Mouse (Mus musculus) right cerebral cortex, postnatal 36 days (tissue): ENCODE data around the gene Spsb1.

Experiments
- DNase-seq, 2 experiments: peaks; one replicate each; pipeline ENCODE4 v3.0.0; 2022; ENCODE audit warnings: low spot score in 2 of 2, mixed read lengths in 1 of 2

The Spsb1 gene

GRCm38 (mm10) chr4:149954893-149955439 lies at the start of gene Spsb1:
Spsb1 (minus strand) TSS chr4:149955043.
- DNase-seq = peak; percentile 91 to 93

- no peak for DNase-seq
Observed at GRCm38 (mm10) chr4:150003641-150004040, 48.8 kb upstream of the Spsb1 start.

DNA sequence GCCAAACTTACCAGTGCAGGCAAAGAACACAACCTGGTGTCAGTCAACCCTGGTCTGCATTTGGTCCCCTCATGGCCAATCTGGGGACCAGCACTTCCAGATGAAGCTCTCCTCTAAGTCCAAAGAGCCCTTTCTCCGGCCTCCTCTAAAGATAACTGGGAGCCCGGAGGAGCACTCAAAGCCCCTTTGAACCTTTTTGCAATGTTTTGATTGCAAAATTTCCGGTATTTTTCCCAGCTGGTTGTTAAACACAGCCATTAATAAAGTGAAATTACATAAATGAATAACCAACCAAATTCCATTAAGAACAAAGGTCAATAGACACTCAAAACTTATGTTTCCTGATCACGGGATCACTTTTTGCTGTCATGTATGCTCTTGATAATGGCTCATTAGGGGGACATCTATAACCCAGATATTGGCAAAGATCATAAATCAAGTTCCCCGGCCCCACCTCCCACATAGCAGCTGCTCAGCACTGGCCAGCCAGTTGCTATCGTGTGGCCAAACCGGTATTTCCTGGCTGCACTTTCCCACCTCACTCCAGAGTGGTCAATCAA lies 48.3 kb upstream of the Spsb1 start:
- no peak for DNase-seq

GRCm38 (mm10) chr4:150002021-150002528 lies 47.2 kb upstream of the Spsb1 start:
- DNase-seq = no peak

GRCm38 (mm10) chr4:150001221-150001860 lies 46.5 kb upstream of the Spsb1 start:
- no peak for DNase-seq

DNA sequence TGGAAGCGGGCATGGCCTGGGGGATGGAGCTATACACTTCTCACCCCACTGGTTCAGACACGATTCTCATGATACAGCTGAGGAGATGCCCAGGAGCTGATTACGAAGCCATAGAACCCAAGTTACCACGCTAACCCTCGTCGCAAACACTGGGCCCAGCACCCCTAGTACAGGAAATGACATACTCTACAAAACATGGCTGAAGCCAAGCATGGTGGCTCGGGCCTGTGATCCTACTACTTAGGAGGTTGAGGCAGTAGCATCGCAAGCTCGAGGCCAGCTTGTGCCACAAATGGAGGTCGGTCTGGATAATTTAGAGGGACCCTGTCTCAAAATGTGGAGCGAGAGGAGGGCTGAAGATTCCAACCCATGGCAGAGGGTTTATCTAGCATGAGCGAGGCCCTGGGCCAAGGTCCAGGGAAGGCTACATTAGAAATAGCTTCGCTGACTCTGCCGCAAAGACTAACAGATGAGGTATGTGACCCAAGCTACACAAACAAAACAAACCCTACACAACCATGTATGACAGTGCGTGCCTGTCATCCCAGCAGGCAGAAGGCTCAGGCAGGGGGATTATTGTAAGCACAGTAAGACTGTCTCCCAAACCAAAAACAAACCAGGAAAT lies 45.2 kb upstream of the Spsb1 start:
- DNase-seq = no peak

DNA sequence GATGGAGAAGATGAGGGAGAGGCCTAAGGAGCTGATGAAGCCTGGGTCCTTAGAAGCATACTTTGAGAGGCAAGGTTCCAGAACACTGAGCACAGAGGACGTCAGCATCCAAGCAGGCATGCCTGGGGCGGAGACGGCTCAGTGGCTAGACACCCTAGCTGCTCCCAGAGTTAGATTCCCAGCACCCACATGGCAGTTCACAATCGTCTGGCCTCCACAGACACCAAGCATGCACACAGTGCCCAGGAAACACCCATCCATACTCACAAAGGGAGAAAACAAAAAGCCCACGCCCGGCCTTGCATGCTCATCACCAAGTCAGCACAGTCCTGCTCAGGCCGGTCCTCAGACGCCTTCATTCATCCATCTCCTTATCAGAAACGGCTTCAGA lies 44.7 kb upstream of the Spsb1 start:
- DNase-seq = no peak

- DNase-seq = no peak
Observed at GRCm38 (mm10) chr4:149998786-149999509, 44.1 kb upstream of the Spsb1 start.

DNA sequence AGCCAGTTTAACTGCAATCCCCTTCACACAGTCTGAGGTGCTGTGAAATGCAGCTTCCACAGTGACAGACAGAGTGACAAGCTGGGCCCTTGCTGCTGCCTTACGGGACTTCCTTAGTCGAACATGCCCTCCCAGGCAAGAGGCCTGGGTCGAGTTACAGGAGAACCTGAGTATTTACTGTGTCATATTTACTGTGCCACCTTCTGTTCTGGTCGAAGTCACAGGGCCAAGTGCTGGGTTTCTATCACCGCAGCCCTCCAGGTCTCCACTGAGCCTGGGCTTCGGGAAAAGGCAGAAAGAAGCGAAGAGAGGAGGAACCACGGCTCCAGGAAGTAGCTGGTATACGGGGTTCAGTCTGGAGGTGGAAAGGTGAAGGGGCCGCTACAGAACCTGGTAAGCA lies 43.2 kb upstream of the Spsb1 start:
- DNase-seq = no peak

GRCm38 (mm10) chr4:149996440-149996839 lies 41.6 kb upstream of the Spsb1 start:
- DNase-seq = no peak

- DNase-seq = no peak
Observed at GRCm38 (mm10) chr4:149995911-149996310, 41.1 kb upstream of the Spsb1 start.

GRCm38 (mm10) chr4:149994218-149994617 lies 39.4 kb upstream of the Spsb1 start:
- no peak for DNase-seq

- DNase-seq = no peak
Observed at GRCm38 (mm10) chr4:149992670-149993032, 37.8 kb upstream of the Spsb1 start.

DNA sequence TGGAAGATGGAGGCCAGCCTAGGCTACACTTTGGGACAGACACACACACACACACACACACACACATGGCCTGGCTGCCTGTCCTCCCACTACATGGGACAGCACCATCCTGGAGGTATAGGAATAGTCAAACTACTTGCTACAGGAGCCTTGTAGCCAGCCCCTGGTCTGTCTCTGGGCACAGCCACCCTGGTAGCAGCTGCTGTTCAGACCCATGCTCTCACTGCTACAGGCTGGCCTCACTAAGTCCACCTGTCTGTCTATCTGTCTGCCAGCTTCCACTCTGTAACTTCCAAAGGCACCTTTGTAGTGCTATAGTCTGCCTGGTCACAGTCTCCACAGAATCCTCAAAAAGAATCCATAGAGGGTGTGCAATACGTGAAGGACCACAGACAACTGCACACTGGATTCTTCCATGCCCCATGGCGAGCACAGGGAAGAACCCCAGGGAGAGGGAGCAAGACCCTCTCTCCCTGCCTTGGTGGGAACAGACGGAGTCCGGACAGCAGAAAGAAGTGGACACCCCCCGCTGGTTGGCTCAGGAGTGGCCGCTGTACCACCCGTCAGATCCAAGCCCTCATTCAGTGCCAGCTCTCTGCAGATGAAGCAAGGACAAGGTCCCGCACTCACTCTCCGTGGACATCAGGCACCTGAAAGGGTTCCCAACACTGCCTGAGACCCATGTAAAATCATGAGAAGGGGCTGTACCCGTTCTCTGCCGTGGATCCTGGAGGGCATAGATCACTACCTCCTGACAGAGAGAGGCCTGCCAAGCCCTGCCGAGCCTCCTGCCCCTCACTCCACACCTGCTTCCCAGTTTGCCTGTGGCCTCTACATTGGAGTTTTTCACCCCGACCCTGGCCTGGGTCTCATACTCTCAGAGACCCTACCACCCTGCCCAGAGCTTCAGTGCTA lies 37.2 kb upstream of the Spsb1 start:
- DNase-seq = no peak

GRCm38 (mm10) chr4:149990954-149991633 lies 36.3 kb upstream of the Spsb1 start:
- no peak for DNase-seq

GRCm38 (mm10) chr4:149990212-149990953 lies 35.5 kb upstream of the Spsb1 start:
- no peak for DNase-seq

DNA sequence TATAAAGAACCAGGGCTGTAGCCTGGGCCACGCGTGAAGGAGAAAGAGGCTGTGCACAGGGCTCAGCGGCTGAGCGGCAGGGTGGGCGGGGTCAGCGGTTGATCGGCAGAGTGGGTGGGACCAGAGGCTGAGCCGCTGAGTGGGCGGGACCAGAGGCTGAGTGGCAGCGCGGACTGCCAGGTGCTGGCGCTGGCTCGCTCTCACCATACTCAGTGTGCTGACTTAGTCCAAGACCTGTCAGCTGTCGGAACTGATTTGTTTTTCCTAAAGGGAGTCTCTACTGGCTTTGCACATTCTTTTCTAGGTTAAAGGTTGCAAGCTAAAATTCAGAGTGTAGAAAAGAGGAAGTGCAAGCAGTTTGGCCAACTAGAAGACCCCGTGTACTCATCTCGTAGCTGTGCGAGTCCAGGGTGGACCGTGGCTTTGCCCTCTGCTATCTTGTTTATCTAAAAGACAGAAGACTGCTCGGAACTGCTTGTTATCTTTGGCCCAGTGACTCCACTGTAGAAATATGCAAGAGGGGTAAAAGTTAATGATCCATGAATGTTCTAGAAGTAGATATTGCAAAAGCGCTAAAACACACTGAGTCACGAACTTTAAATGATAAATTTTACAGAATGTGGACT lies 34.2 kb upstream of the Spsb1 start:
- peak; percentile 81 to 84 for DNase-seq

- DNase-seq = no peak
Observed at GRCm38 (mm10) chr4:149988301-149988700, 33.5 kb upstream of the Spsb1 start.

GRCm38 (mm10) chr4:149986671-149987417 lies 32.0 kb upstream of the Spsb1 start:
- DNase-seq = no peak
